Mouse (Mus musculus) embryo, embryonic 10 days (tissue): ENCODE data around the gene Scaf11.
"Not testable (repeated sequence)": the region's sequence is repeated elsewhere in the genome, so short reads cannot be mapped to it uniquely, and the experiment has no call there.

ENCODE experiments used
- DNase-seq: peaks from one replicate; pipeline ENCODE4 v3.0.0-alpha.2; 2015; ENCODE audit warnings: low spot score

Scaf11 gene

DNA sequence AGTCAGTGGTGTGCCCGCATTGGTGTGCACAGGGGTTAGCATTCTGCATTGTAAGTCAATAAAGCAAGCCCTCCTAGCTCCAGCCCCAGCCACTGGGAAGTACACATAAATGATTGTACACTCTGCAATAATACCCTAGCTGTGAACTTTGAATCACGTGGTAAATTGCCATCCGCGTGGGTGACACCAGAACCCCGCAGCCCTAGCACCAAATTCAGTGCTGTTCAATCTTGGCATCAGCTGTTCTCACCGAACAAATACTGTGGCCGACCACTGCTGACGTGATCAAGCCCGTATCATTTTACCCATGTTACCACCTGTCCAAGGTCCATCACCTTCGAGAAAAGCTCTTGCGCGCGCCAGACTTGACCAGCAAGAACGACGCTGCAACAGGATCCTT is 3.2 kb upstream of the Scaf11 start:
- DNase-seq, result no peak

- DNase-seq, result no peak
Observed at GRCm38 (mm10) chr15:96462611-96463010, 2.0 kb upstream of the Scaf11 start.

DNA sequence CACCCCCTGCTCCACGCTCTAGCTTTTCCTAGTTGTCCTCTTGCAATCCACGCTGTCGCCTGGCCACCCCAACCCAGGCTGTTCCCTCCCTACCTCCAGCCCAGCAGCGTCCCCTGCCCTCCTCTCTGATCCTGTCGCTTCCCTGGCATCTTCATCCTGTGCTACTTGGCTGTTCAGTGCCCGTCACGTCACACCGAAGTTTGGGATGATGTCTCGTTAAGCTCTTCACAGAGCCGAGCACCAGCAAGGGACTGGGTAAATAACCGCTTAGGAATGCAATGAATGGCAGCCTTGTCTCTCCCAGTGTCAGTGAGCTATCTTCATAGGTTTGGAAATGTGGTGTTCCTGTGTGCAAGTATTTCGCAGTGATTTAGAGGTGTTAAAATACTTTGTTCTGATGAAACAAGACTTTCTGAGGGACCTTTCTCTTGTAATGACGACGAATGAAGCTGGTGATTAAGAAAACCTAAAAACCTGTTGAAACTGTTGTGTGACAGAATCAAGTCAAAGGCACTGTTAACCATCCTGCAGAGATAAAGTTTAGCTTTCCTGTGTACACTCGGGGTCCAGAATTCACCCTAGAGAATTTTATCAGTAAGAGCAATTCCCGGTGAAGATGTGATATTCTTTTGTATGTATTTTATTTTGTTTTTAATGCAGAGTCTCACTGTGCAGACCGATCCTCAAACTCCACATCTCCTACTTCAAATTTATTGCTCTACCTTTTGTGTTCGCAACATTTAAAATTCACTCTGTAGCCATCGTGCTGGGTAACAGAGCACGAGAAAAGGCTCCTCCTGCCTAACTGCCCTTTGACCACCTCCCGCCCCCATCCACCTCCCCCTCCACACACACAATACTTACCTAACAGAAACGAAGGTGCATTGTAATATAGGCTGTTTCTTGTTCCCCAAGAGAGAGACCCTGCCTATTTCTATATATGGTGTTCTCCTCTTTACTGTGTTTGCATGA is 1.2 kb upstream of the Scaf11 start:
- peak; percentile 68 for DNase-seq

GRCm38 (mm10) chr15:96460451-96460729 is 253 bp downstream of the Scaf11 start:
- DNase-seq, result no peak

GRCm38 (mm10) chr15:96459741-96460450 is 747 bp downstream of the Scaf11 start:
- DNase-seq, result peak; percentile 62

GRCm38 (mm10) chr15:96458273-96458672 is 2.4 kb downstream of the Scaf11 start:
- DNase-seq, result no peak

GRCm38 (mm10) chr15:96457338-96457664 is 3.3 kb downstream of the Scaf11 start:
- no peak for DNase-seq

GRCm38 (mm10) chr15:96456651-96457337 is 3.8 kb downstream of the Scaf11 start:
- no peak for DNase-seq

- no peak for DNase-seq
Observed at GRCm38 (mm10) chr15:96455595-96456214, 4.9 kb downstream of the Scaf11 start.

- DNase-seq, result no peak
Observed at GRCm38 (mm10) chr15:96453346-96453745, 7.3 kb downstream of the Scaf11 start.

- no peak for DNase-seq
Observed at GRCm38 (mm10) chr15:96448656-96449299, 11.9 kb downstream of the Scaf11 start.

DNA sequence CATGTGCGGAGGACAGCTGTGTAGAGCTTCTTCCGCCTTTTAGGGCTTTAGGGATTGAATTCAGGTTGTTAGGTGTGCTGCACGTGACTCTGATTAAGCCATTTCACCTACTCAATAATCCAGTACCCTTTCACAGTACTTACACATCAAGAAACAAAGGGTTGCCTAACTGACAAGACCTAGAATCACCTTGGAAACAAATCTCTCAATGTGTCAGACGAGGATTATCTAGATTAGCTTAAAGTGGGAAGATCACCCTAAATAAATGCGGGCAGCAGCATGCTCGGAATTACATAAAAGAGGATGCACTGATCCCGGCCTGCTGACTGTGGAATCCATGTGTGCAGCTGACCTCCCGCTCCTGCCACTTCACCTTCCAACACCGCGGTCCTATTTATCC is 13.9 kb downstream of the Scaf11 start:
- no peak for DNase-seq

DNA sequence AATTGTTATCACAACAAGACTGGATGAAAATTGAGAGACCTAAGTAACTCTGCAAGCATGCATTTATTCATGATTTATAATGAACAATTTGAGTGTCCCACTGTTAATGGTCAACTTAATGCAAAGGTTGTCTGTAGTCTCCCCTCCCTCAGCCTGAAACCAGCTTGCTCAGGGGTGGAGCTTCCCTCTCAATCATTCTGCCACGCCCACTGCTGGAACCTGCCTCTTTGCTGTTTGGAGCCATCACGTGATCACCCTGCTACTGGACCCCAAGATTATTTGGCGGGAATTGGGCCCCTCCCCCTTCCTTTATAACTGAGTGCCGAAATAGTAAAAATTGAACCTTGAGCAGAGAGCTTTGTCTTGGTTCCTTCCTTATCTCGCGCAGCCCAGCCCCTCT is 19.2 kb downstream of the Scaf11 start:
- not testable (repeated sequence) for DNase-seq

DNA sequence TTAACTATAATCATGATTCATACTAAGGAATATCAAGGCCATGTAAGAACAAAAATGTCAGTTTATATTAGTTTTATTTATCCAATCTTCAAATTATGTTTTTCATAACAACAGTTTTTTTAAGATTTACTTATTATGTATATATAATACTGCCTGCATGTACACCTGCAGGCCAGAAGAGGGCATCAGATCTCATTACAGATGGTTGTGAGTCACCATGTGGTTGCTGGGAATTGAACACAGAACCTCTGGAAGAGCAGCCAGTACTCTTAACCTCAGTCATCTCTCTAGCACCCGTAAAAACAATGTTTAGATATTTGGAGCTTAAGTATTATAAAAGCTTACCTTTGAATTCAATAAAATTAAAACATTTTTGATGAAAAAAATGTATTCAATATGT is 26.4 kb downstream of the Scaf11 start:
- DNase-seq, result no peak

- DNase-seq, result no peak
Observed at GRCm38 (mm10) chr15:96419920-96420319, 40.7 kb downstream of the Scaf11 start.

DNA sequence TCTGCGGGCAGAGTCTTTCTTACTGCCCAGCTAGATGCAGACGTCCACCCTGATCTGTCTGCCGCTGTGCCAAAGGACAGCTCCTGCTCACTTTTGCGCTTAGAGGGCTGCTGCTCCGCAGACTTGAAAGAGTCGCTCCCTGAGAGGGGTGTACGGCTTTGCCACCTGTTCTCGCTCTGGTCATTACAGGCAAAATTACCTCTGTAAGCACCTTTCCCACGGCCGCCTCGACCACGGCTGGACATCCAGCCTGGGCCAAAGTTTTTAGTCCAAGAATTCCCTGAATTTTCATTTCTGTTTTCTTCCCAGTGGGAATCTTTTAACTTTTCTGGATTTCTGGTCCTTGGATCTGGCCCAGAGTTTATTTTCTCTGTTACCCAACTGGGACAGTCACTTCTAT is 42.5 kb downstream of the Scaf11 start:
- DNase-seq, result no peak

DNA sequence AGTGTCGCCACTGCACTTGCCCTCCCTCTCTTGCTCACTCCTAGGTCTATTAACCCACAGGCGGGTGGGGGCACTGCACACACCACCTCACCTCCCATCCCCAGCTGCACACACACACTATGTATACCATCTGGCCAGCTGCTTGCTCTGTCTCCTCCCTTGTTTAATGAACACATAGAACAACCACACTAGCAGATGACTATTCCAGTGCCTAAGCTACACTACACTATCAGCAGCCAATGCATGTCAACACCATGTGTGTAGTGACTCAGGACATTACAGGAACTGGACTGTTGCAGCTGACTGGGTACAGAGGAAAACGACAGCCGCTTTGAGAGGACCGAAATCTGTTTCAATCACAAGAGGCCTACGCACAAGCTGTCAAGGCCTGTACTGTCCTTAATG is 51.9 kb downstream of the Scaf11 start:
- no peak for DNase-seq

- DNase-seq, result no peak
Observed at GRCm38 (mm10) chr15:96407151-96407550, 53.5 kb downstream of the Scaf11 start.

DNA sequence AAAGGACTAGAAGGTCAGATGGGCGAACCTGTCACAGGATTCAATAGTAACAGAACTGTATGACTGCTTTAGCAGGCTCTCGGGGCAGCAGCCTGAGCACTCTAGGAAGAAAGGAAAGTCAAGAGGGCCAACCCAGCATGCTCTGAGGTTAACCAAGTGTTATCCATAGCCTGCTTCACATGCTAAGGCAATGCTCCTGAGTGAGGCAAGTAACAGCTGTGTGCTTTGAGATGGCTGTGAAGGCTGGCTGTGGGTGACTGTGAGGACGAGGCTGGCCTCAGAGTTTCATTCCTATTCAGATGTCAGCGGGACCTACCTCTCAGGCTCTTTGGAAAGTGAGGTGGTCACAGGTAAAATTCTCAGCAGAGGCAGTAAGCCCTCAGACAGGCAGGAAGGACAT is 54.4 kb downstream of the Scaf11 start:
- no peak for DNase-seq

GRCm38 (mm10) chr15:96405548-96405947 is 55.1 kb downstream of the Scaf11 start:
- no peak for DNase-seq

- DNase-seq, result no peak
Observed at GRCm38 (mm10) chr15:96398333-96398732, 62.3 kb downstream of the Scaf11 start.
